Mouse (Mus musculus) CH12.LX (cell line): ENCODE measurements around the gene Nmral1. TPM values are rescaled to one million over a fixed set of nuclear protein-coding genes. Genes with fewer than 3 reads are reported as not detected.

Experiments
- DNase-seq: peaks from one replicate; pipeline ENCODE4 v3.0.0-alpha.2; 2013; ENCODE audit errors: extremely low read depth
- H3K27ac ChIP-seq: 2 replicates; pipeline ENCODE4 v1.5.1; 2012; ENCODE audit warnings: low read depth, mild to moderate bottlenecking, control low read depth, moderate library complexity; ENCODE audit not compliant: insufficient read depth
- H3K27me3 ChIP-seq: replicated peaks from 2 replicates; pipeline ENCODE3; 2012; ENCODE audit warnings: inconsistent platforms
- H3K36me3 ChIP-seq, 2 experiments: replicated peaks in 1 of 2; 2 replicates each; pipeline versions ENCODE3 to v1.6.1; 2012; ENCODE audit warnings: inconsistent platforms in 1 of 2, low read length in 1 of 2, mild to moderate bottlenecking in 1 of 2, mixed read lengths in 1 of 2, moderate library complexity in 1 of 2; ENCODE audit not compliant: control insufficient read depth in 1 of 2, insufficient read depth in 1 of 2
- H3K4me1 ChIP-seq, 2 experiments: 2 replicates each; pipeline ENCODE4 v1.6.1; 2012; ENCODE audit warnings: inconsistent platforms in 1 of 2, moderate library complexity in 1 of 2; ENCODE audit not compliant: insufficient read depth in 2 of 2, control insufficient read depth in 1 of 2
- H3K4me2 ChIP-seq: 2 replicates; pipeline ENCODE4 v1.6.1; 2012; ENCODE audit warnings: low read depth, mild to moderate bottlenecking, control low read depth; ENCODE audit not compliant: poor library complexity, insufficient read depth, severe bottlenecking
- H3K4me3 ChIP-seq, 3 experiments: fragments of 150-350 bp in 1 of 3; sonication (generic) in 1 of 3; replicated peaks in 1 of 3; 2 replicates each; pipeline versions ENCODE3 to v1.5.1; 2011 to 2012; ENCODE audit warnings: low read depth in 2 of 3, low read length in 2 of 3, mild to moderate bottlenecking in 2 of 3, moderate library complexity in 2 of 3, control low read depth in 1 of 3, improper control_type of control experiment in 1 of 3, inconsistent platforms in 1 of 3, mixed read lengths in 1 of 3; ENCODE audit not compliant: poor library complexity in 1 of 3
- H3K79me2 ChIP-seq: replicated peaks from 2 replicates; pipeline ENCODE4 v1.6.1; 2012; ENCODE audit warnings: mild to moderate bottlenecking, moderate library complexity; ENCODE audit not compliant: control insufficient read depth, poor library complexity, insufficient read depth, severe bottlenecking; ENCODE audit errors: extremely low read depth
- H3K9ac ChIP-seq: 2 replicates; pipeline ENCODE4 v1.6.1; 2012; ENCODE audit warnings: low read depth, mild to moderate bottlenecking, control low read depth, moderate library complexity; ENCODE audit not compliant: insufficient read depth
- H3K9me3 ChIP-seq: replicated peaks from 2 replicates; pipeline ENCODE3; 2012; ENCODE audit warnings: low read length, inconsistent platforms, mixed read lengths
- BHLHE40 ChIP-seq: IDR thresholded peaks from 2 replicates; pipeline ENCODE4 v1.6.1; 2011; ENCODE audit warnings: mild to moderate bottlenecking, low read depth, low read length, improper control_type of control experiment
- CHD2 ChIP-seq: IDR thresholded peaks from 2 replicates; pipeline ENCODE4 v1.6.1; 2011; ENCODE audit warnings: low read length, improper control_type of control experiment
- E2F4 ChIP-seq: IDR thresholded peaks from 2 replicates; pipeline ENCODE4 v1.6.1; 2011; ENCODE audit warnings: low read depth, low read length, improper control_type of control experiment; ENCODE audit not compliant: insufficient replicate concordance
- EP300 ChIP-seq: IDR thresholded peaks from 2 replicates; pipeline ENCODE4 v1.6.1; 2011; ENCODE audit warnings: low read length, improper control_type of control experiment
- ETS1 ChIP-seq: conservative IDR thresholded peaks from 2 replicates; pipeline ENCODE4 v1.6.1; 2012; ENCODE audit warnings: low read depth, mild to moderate bottlenecking, inconsistent platforms, low read length, improper control_type of control experiment, moderate library complexity
- GABPA ChIP-seq: IDR thresholded peaks from 2 replicates; pipeline ENCODE4 v1.6.1; 2012; ENCODE audit warnings: low read depth, low read length, improper control_type of control experiment, inconsistent platforms; ENCODE audit not compliant: insufficient replicate concordance
- HCFC1 ChIP-seq: IDR thresholded peaks from 2 replicates; pipeline ENCODE4 v1.6.1; 2012; ENCODE audit warnings: low read depth, mild to moderate bottlenecking, inconsistent platforms, low read length, improper control_type of control experiment
- IRF4 ChIP-seq: IDR thresholded peaks from 2 replicates; pipeline ENCODE4 v1.6.1; 2014; ENCODE audit warnings: low read depth, mild to moderate bottlenecking, inconsistent platforms, low read length, improper control_type of control experiment
- JUN ChIP-seq: IDR thresholded peaks from 2 replicates; pipeline ENCODE4 v1.6.1; 2011; ENCODE audit warnings: low read depth, mild to moderate bottlenecking, low read length, improper control_type of control experiment, moderate library complexity; ENCODE audit not compliant: insufficient read depth
- JUND ChIP-seq: conservative IDR thresholded peaks from 2 replicates; pipeline ENCODE4 v1.6.1; 2011; ENCODE audit warnings: low read depth, low read length, improper control_type of control experiment
- KAT2A ChIP-seq: IDR thresholded peaks from 2 replicates; pipeline ENCODE4 v1.6.1; 2012; ENCODE audit warnings: low read length, improper control_type of control experiment, inconsistent platforms; ENCODE audit not compliant: insufficient replicate concordance
- MAFK ChIP-seq: IDR thresholded peaks from 2 replicates; pipeline ENCODE4 v1.6.1; 2011; ENCODE audit warnings: low read length, improper control_type of control experiment; ENCODE audit not compliant: insufficient replicate concordance
- MAX ChIP-seq: IDR thresholded peaks from 2 replicates; pipeline ENCODE4 v1.6.1; 2011; ENCODE audit warnings: low read length, improper control_type of control experiment
- MAZ ChIP-seq: IDR thresholded peaks from 2 replicates; pipeline ENCODE4 v1.6.1; 2012; ENCODE audit warnings: low read depth, mild to moderate bottlenecking, inconsistent platforms, low read length, improper control_type of control experiment, moderate library complexity
- MXI1 ChIP-seq: IDR thresholded peaks from 2 replicates; pipeline ENCODE4 v1.6.1; 2011; ENCODE audit warnings: mild to moderate bottlenecking, low read depth, low read length, improper control_type of control experiment
- MYC ChIP-seq: IDR thresholded peaks from 2 replicates; pipeline ENCODE4 v1.6.1; 2011; ENCODE audit warnings: low read depth, mild to moderate bottlenecking, improper control_type of control experiment, low read length
- NRF1 ChIP-seq: IDR thresholded peaks from 2 replicates; pipeline ENCODE4 v1.6.1; 2014; ENCODE audit warnings: low read depth, mild to moderate bottlenecking, inconsistent platforms, low read length, improper control_type of control experiment, moderate library complexity
- PAX5 ChIP-seq: IDR thresholded peaks from 2 replicates; pipeline ENCODE4 v1.6.1; 2012; ENCODE audit warnings: low read length, inconsistent platforms, mixed read lengths
- POLR2AphosphoS2 ChIP-seq: IDR thresholded peaks from 2 replicates; pipeline ENCODE4 v1.6.1; 2011; ENCODE audit warnings: low read depth, low read length, improper control_type of control experiment
- RAD21 ChIP-seq: IDR thresholded peaks from 2 replicates; pipeline ENCODE4 v1.6.1; 2011; ENCODE audit warnings: low read depth, mild to moderate bottlenecking, low read length, improper control_type of control experiment, moderate library complexity
- RCOR1 ChIP-seq: conservative IDR thresholded peaks from 2 replicates; pipeline ENCODE4 v1.6.1; 2012; ENCODE audit warnings: low read depth, mild to moderate bottlenecking, inconsistent platforms, low read length, improper control_type of control experiment
- SIN3A ChIP-seq: IDR thresholded peaks from 2 replicates; pipeline ENCODE4 v1.6.1; 2012; ENCODE audit warnings: low read length, improper control_type of control experiment, inconsistent platforms
- TBP ChIP-seq: conservative IDR thresholded peaks from 2 replicates; pipeline ENCODE4 v1.6.1; 2011; ENCODE audit warnings: low read depth, low read length, improper control_type of control experiment
- UBTF ChIP-seq: IDR thresholded peaks from 2 replicates; pipeline ENCODE4 v1.6.1; 2012; ENCODE audit warnings: low read depth, mild to moderate bottlenecking, inconsistent platforms, low read length, improper control_type of control experiment, moderate library complexity
- USF1 ChIP-seq: IDR thresholded peaks from 2 replicates; pipeline ENCODE4 v1.6.1; 2014; ENCODE audit warnings: low read depth, mild to moderate bottlenecking, inconsistent platforms, low read length, improper control_type of control experiment
- USF2 ChIP-seq: conservative IDR thresholded peaks from 2 replicates; pipeline ENCODE4 v1.6.1; 2011; ENCODE audit warnings: low read depth, low read length, improper control_type of control experiment
- ZMIZ1 ChIP-seq: IDR thresholded peaks from 2 replicates; pipeline ENCODE4 v1.6.1; 2012; ENCODE audit warnings: low read depth, mild to moderate bottlenecking, inconsistent platforms, low read length, improper control_type of control experiment
- ZNF384 ChIP-seq: IDR thresholded peaks from 2 replicates; pipeline ENCODE4 v1.6.1; 2012; ENCODE audit warnings: low read depth, low read length, improper control_type of control experiment, inconsistent platforms
- dilution Hi-C: fragments of 300-500 bp; cut with MboI; formaldehyde crosslinking; loops from 2 replicates; pipeline ENCODE4 v1.14.3; 2020; ENCODE audit warnings: low sequenced_read_pairs; ENCODE audit not compliant: extremely low pct_unique_long_range_greater_than_20kb, extremely low pct_ligation_motif_present
- in situ Hi-C: fragments of 300-500 bp; cut with MboI; formaldehyde crosslinking; loops from 3 replicates; pipeline ENCODE4 v1.14.3; 2019; ENCODE audit warnings: low sequenced_read_pairs, low pct_ligation_motif_present, low pct_unique_long_range_greater_than_20kb, mixed read lengths
- polyA plus RNA-seq: library from polyadenylated mRNA; unstranded; fragments of >175 nt; gene quantifications from 2 replicates; pipeline ENCODE4 v1.2.1, GENCODE M21; 2012; ENCODE audit warnings: low read depth; ENCODE audit not compliant: insufficient read length
- total RNA-seq, 2 experiments: library from RNA; depleted of rRNA; stranded (reverse); fragments of 300-350 nt in 1 of 2; fragments of >200 nt in 1 of 2; gene quantifications; 2 replicates each; pipeline ENCODE4 v1.2.3; 2012 to 2014

Gene Nmral1
- total and polyA plus RNA-seq, 3 experiments = 2.4 to 20.0 (median 3.2) TPM

GRCm38 (mm10) chr16:4711173-4711572, 8.0 kb downstream of the Nmral1 start:
- TF ChIP-seq KAT2A (no peak), POLR2AphosphoS2 (no peak), SIN3A (no peak), EP300 (no peak), RAD21 (no peak), NRF1 (no peak), HCFC1 (no peak), MYC (no peak), ZMIZ1 (no peak), MXI1 (no peak), TBP (no peak), UBTF (no peak), MAZ (no peak), USF1 (no peak), USF2 (no peak), IRF4 (no peak), ZNF384 (no peak), BHLHE40 (no peak), CHD2 (no peak)
- no peaks in the 10 kb centered on the region for H3K9me3 ChIP-seq
- dilution Hi-C loops = no loop called here
- no peaks in the 10 kb centered on the region for H3K79me2 ChIP-seq
- H3K4me2 ChIP-seq = no peak overlapping the region
- H3K4me1 ChIP-seq = no peaks in the 10 kb centered on the region
- in situ Hi-C loops = no loop called here
- H3K27me3 ChIP-seq = no peaks in the 10 kb centered on the region
- H3K9ac ChIP-seq = no peak overlapping the region
- no peak overlapping the region for H3K4me3 ChIP-seq
- peaks cover 44 to 65% of the 10 kb centered on the region in 2 experiments for H3K36me3 ChIP-seq
- no peak for DNase-seq
- no peak overlapping the region for H3K27ac ChIP-seq

- no peak overlapping the region for H3K4me3 ChIP-seq
- H3K4me2 ChIP-seq = no peak overlapping the region
- H3K9me3 ChIP-seq = no peaks in the 10 kb centered on the region
- no peak overlapping the region for H3K9ac ChIP-seq
- TF ChIP-seq JUN = no peak
- no peak for TF ChIP-seq JUND
- no peak for TF ChIP-seq MAFK
- TF ChIP-seq RAD21 = no peak
- TF ChIP-seq MAX = no peak
- TF ChIP-seq ETS1 = no peak
- no peak for TF ChIP-seq NRF1
- TF ChIP-seq GABPA = no peak
- TF ChIP-seq MYC = no peak
- TF ChIP-seq E2F4 = no peak
- no peak for TF ChIP-seq MAZ
- TF ChIP-seq PAX5 = no peak
- TF ChIP-seq HCFC1 = no peak
- TF ChIP-seq USF2 = no peak
- TF ChIP-seq ZMIZ1 = no peak
- TF ChIP-seq IRF4 = no peak
- no peak for TF ChIP-seq RCOR1
- in situ Hi-C loops = no loop called here
- peaks cover 82 to 96% of the 10 kb centered on the region in 2 experiments for H3K36me3 ChIP-seq
- dilution Hi-C loops = no loop called here
- no peaks in the 10 kb centered on the region for H3K27me3 ChIP-seq
- DNase-seq = no peak
- H3K79me2 ChIP-seq = no peaks in the 10 kb centered on the region
- no peak overlapping the region for H3K27ac ChIP-seq
- peaks cover 3 to 6% of the 10 kb centered on the region in 2 experiments; a peak in 2 of 4 replicates for H3K4me1 ChIP-seq
These were observed 13.6 kb downstream of the Nmral1 start for GRCm38 (mm10) chr16:4705541-4705940.
